Mouse (Mus musculus) MEL (cell line): Measurements from ENCODE around the gene Rnf26. TPM values are rescaled to one million over a fixed set of nuclear protein-coding genes. Genes with fewer than 3 reads are reported as not detected.
A peak's percentile ranks its signal among the peaks of the same experiment; 100 is the strongest.

ENCODE experiments used
- DNase-seq: peaks from one replicate; pipeline ENCODE4 v3.0.0; 2011; ENCODE audit warnings: low read depth, low spot score
- H3K27ac ChIP-seq: 2 replicates; pipeline ENCODE4 v1.5.1; 2012; ENCODE audit warnings: low read depth, mild to moderate bottlenecking, control low read depth, low read length, moderate library complexity; ENCODE audit not compliant: control insufficient read depth
- H3K27me3 ChIP-seq, 2 experiments: fragments of 150-350 bp in 1 of 2; sonication (generic) in 1 of 2; 2 replicates each; pipeline ENCODE4 v1.6.1; 2012; ENCODE audit warnings: low read length in 2 of 2, mild to moderate bottlenecking in 2 of 2, improper control_type of control experiment in 1 of 2, moderate library complexity in 1 of 2; ENCODE audit not compliant: insufficient read depth in 2 of 2, control insufficient read depth in 1 of 2
- H3K36me3 ChIP-seq, 2 experiments: 2 replicates each; pipeline ENCODE4 v1.6.1; 2012 to 2014; ENCODE audit warnings: low read length in 2 of 2, improper control_type of control experiment in 1 of 2, inconsistent platforms in 1 of 2, mild to moderate bottlenecking in 1 of 2; ENCODE audit not compliant: insufficient read depth in 2 of 2, control insufficient read depth in 1 of 2
- H3K4me1 ChIP-seq, 2 experiments: fragments of 150-350 bp in 1 of 2; sonication (generic) in 1 of 2; 2 replicates each; pipeline ENCODE4 v1.6.1; 2012; ENCODE audit warnings: low read length in 2 of 2, improper control_type of control experiment in 1 of 2, mild to moderate bottlenecking in 1 of 2; ENCODE audit not compliant: insufficient read depth in 2 of 2, control insufficient read depth in 1 of 2
- H3K4me3 ChIP-seq, 2 experiments: fragments of 150-350 bp in 1 of 2; sonication (generic) in 1 of 2; 2 replicates each; pipeline ENCODE4 v1.5.1; 2012; ENCODE audit warnings: low read depth in 2 of 2, low read length in 2 of 2, mild to moderate bottlenecking in 2 of 2, moderate library complexity in 2 of 2, control low read depth in 1 of 2, improper control_type of control experiment in 1 of 2; ENCODE audit not compliant: control insufficient read depth in 1 of 2, insufficient read depth in 1 of 2
- H3K79me2 ChIP-seq: 2 replicates; pipeline ENCODE4 v1.6.1; 2012; ENCODE audit warnings: mild to moderate bottlenecking, low read length, moderate library complexity; ENCODE audit not compliant: control insufficient read depth, poor library complexity, insufficient read depth
- H3K9ac ChIP-seq: 2 replicates; pipeline ENCODE4 v1.6.1; 2012; ENCODE audit warnings: low read depth, mild to moderate bottlenecking, control low read depth, low read length, moderate library complexity; ENCODE audit not compliant: control insufficient read depth, poor library complexity, severe bottlenecking
- H3K9me3 ChIP-seq: fragments of 150-350 bp; sonication (generic); replicated peaks from 2 replicates; pipeline ENCODE4 v1.6.1; 2012; ENCODE audit warnings: mild to moderate bottlenecking, low read length, improper control_type of control experiment, moderate library complexity; ENCODE audit not compliant: insufficient read depth
- CHD1 ChIP-seq: IDR thresholded peaks from 2 replicates; pipeline ENCODE4 v1.6.1; 2012; ENCODE audit warnings: low read depth, mild to moderate bottlenecking, inconsistent platforms, low read length, improper control_type of control experiment
- CHD2 ChIP-seq: IDR thresholded peaks from 2 replicates; pipeline ENCODE4 v1.6.1; 2011; ENCODE audit warnings: low read length, improper control_type of control experiment
- CTCF ChIP-seq, 3 experiments: IDR thresholded peaks in 2 of 3; conservative IDR thresholded peaks in 1 of 3; 2 replicates each; pipeline ENCODE4 v1.5.1; 2011 to 2012; ENCODE audit warnings: low read length in 3 of 3, low read depth in 2 of 3, mild to moderate bottlenecking in 2 of 3, improper control_type of control experiment in 1 of 3, inconsistent platforms in 1 of 3, mixed read lengths in 1 of 3, moderate library complexity in 1 of 3; ENCODE audit not compliant: control insufficient read depth in 1 of 3, insufficient read depth in 1 of 3, poor library complexity in 1 of 3, severe bottlenecking in 1 of 3
- GABPA ChIP-seq: IDR thresholded peaks from 2 replicates; pipeline ENCODE4 v1.6.1; 2012; ENCODE audit warnings: low read depth, mild to moderate bottlenecking, inconsistent platforms, low read length, improper control_type of control experiment, moderate library complexity
- HCFC1 ChIP-seq: IDR thresholded peaks from 2 replicates; pipeline ENCODE4 v1.6.1; 2012; ENCODE audit warnings: low read depth, mild to moderate bottlenecking, inconsistent platforms, low read length, improper control_type of control experiment, moderate library complexity
- MAFK ChIP-seq: IDR thresholded peaks from 2 replicates; pipeline ENCODE4 v1.6.1; 2011; ENCODE audit warnings: low read depth, mild to moderate bottlenecking, low read length, improper control_type of control experiment, borderline replicate concordance
- MAZ ChIP-seq: IDR thresholded peaks from 2 replicates; pipeline ENCODE4 v1.6.1; 2012; ENCODE audit warnings: low read depth, mild to moderate bottlenecking, inconsistent platforms, low read length, improper control_type of control experiment
- MEF2A ChIP-seq: IDR thresholded peaks from 2 replicates; pipeline ENCODE4 v1.6.1; 2014; ENCODE audit warnings: low read depth, mild to moderate bottlenecking, inconsistent platforms, low read length, improper control_type of control experiment; ENCODE audit not compliant: poor library complexity, insufficient replicate concordance, severe bottlenecking; ENCODE audit errors: extremely low read depth
- MYB ChIP-seq: IDR thresholded peaks from 2 replicates; pipeline ENCODE4 v1.6.1; 2011; ENCODE audit warnings: mild to moderate bottlenecking, low read depth, low read length, improper control_type of control experiment
- MYC ChIP-seq: IDR thresholded peaks from 2 replicates; pipeline ENCODE4 v1.6.1; 2011; ENCODE audit warnings: low read depth, mild to moderate bottlenecking, low read length, improper control_type of control experiment, moderate library complexity
- POLR2AphosphoS2 ChIP-seq: IDR thresholded peaks from 2 replicates; pipeline ENCODE4 v1.6.1; 2011; ENCODE audit warnings: low read length, improper control_type of control experiment
- SIN3A ChIP-seq: IDR thresholded peaks from 2 replicates; pipeline ENCODE4 v1.6.1; 2012; ENCODE audit warnings: low read length, improper control_type of control experiment, inconsistent platforms
- TAL1 ChIP-seq: IDR thresholded peaks from 2 replicates; pipeline ENCODE4 v1.6.1; 2012; ENCODE audit warnings: mild to moderate bottlenecking, inconsistent platforms, low read length, moderate library complexity, mixed read lengths
- USF1 ChIP-seq: IDR thresholded peaks from 2 replicates; pipeline ENCODE4 v1.6.1; 2014; ENCODE audit warnings: low read depth, mild to moderate bottlenecking, inconsistent platforms, low read length, improper control_type of control experiment, moderate library complexity
- ZC3H11A ChIP-seq: IDR thresholded peaks from 2 replicates; pipeline ENCODE4 v1.6.1; 2012; ENCODE audit warnings: low read depth, mild to moderate bottlenecking, inconsistent platforms, low read length, improper control_type of control experiment
- polyA plus RNA-seq, 2 experiments: library from polyadenylated mRNA; stranded (reverse) in 1 of 2; unstranded in 1 of 2; fragments of >175 nt in 1 of 2; fragments of >200 nt in 1 of 2; gene quantifications; 2 replicates each; pipeline versions ENCODE4 v1.2.1 to v1.2.4; 2012; ENCODE audit warnings: low replicate concordance in 2 of 2, low read depth in 1 of 2; ENCODE audit not compliant: insufficient read length in 2 of 2, insufficient read depth in 1 of 2, missing spikeins in 1 of 2
- total RNA-seq: library from RNA; depleted of rRNA; stranded (reverse); fragments of 300-350 nt; gene quantifications from 2 replicates; pipeline ENCODE4 v1.2.3, GENCODE M21; 2012

The Rnf26 gene
- total and polyA plus RNA-seq, 3 experiments, result 14.0 to 55.1 TPM; not detected in 1

DNA sequence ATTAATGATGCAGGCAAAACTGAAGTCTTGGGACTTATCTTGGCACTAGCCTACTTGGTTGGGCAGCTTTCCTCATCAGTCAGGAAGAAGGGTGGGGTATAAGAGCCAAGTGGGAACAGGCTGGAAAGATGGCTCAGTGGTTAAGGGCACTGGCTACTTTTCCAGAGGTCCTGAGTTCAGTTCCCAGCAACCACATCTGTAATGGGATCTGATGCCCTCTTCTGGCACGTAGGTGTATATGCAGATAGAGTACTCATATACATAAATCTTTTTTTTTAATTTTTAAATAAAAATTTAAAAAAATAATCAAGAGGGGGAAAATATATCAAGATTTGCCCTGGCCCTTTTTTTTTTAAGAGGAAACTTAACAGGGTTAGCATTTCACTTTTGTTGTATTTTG, 48.1 kb downstream of the Rnf26 start (continued):
- TF ChIP-seq GABPA (no peak), TAL1 (no peak), MYB (no peak), CHD2 (no peak)

DNA sequence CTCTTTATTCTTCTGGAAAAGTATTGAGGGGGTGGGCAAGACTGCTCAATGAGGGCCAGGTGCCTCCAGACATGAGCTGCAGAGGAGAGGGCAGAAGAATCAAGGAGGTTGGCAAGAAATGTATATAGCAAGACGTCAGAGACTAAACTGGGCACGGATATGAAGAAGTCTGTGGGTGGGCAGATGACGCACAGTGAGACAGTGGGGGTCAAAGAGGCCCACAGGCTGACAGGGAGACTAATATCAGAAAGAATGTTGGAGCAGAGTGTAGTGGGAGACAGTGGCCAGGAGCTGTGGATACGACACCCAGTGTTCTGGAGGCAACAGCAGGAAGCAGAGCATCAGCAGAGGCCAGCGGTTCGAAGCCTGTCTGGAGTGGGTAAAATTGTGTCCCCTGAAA, 54.7 kb downstream of the Rnf26 start:
- Histone ChIP-seq H3K27ac (no peak overlapping the region), H3K9me3 (no peaks in the 10 kb centered on the region), H3K4me1 (no peaks in the 10 kb centered on the region), H3K79me2 (no peaks in the 10 kb centered on the region), H3K9ac (no peak overlapping the region), H3K4me3 (no peak overlapping the region), H3K36me3 (no peaks in the 10 kb centered on the region), H3K27me3 (peaks cover 0 to 2% of the 10 kb centered on the region in 2 experiments; a peak in 1 of 4 replicates)
- no peak for DNase-seq
- TF ChIP-seq GABPA (no peak), CTCF (IDR thresholded peaks at IDR 0.05 in 2 of 3, conservative IDR thresholded peaks at IDR 0.05 in 1 of 3; ENCODE audit: control insufficient read depth in 1 of 3, insufficient read depth in 1 of 3, low read depth in 2 of 3, low read length in 3 of 3, poor library complexity in 1 of 3, severe bottlenecking in 1 of 3) (no peak), POLR2AphosphoS2 (no peak), SIN3A (no peak), MAZ (no peak), CHD1 (no peak)

DNA sequence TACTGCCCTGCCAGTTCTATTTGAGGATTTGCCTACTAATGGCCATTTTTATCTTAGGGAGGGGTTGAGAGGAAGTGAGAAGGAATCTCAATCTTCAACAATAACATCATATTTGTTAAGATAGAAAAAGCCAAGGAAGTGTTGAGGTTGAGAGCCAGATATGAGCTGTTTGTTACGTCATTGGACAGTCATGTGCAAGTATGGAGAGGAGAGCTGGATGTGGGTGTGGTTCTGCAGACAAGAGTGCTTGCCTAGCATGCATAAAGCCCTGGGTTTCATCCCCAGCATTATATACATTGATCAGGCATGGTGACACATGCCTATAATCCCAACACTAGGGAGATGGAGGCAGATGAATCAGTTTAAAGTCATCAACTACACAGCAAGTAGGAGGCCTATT, 59.4 kb downstream of the Rnf26 start:
- Histone ChIP-seq H3K4me1 (peaks cover 0 to 9% of the 10 kb centered on the region in 2 experiments; a peak in 1 of 4 replicates), H3K79me2 (no peaks in the 10 kb centered on the region), H3K36me3 (peaks cover 0 to 6% of the 10 kb centered on the region in 2 experiments; a peak in 2 of 4 replicates), H3K9me3 (no peaks in the 10 kb centered on the region), H3K27ac (no peak overlapping the region), H3K4me3 (no peak overlapping the region), H3K27me3 (peaks cover 0 to 2% of the 10 kb centered on the region in 2 experiments; a peak in 1 of 4 replicates), H3K9ac (no peak overlapping the region)
- DNase-seq, result peak; percentile 42
- TF ChIP-seq HCFC1, result no peak
- no peak for TF ChIP-seq MAZ
- TF ChIP-seq ZC3H11A, result no peak
- TF ChIP-seq MAFK, result no peak
- no peak for TF ChIP-seq MYC
- no peak for TF ChIP-seq USF1
- no peak for TF ChIP-seq MEF2A
